Comparison of ENCODE assay signal across 27 mouse cellular contexts in the genomic region with DNA sequence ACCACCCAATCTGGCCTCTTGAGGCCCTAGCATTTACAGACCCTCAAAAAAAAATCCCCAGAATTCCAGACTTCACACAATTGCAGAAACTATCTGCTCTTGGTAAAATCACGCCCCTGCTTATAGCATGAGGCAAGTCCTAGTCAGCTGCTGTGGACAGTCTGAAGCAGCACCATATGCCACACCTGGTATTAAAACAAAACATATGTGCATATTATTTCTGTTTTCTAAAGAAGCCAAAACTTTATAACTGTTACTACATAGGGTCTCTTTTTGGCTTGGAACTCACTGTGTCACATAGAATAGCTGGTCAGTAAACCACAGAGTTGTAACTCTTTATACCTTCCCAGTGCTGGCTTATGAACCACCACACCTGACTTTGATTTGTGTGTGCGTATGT. TPM values are rescaled to one million over a fixed set of nuclear protein-coding genes. Genes with fewer than 3 reads are reported as not detected.
DNase-seq lines count a peak whose midpoint lies in the region; ATAC-seq and TF ChIP-seq lines count a peak whose summit lies in the region.
"Had no signal": no experiment of that assay in that cellular context is flagged by ENCODE, and none has a peak within 500 bp of the region (broad histone marks: within the 10 kb centered on the region; RNA-seq: fewer than 3 reads in every experiment).

No protein-coding gene starts in this region.

- 50% methylated on average over 2 of the region's 2 CpGs for WGBS in limb, embryonic 12.5 days
- WGBS in limb, embryonic 10.5 days: 88% methylated on average over 2 of the region's 2 CpGs
- WGBS in embryonic facial prominence, embryonic 14.5 days: 57% methylated on average over 2 of the region's 2 CpGs
- 45% methylated on average over 2 of the region's 2 CpGs for WGBS in limb, embryonic 14.5 days

- ATAC-seq in limb, embryonic 12.5 days (ENCODE audit: insufficient number of reproducible peaks, insufficient read depth, low FRiP score, low TSS enrichment, low read depth): peak; percentile 66
- no peak for ATAC-seq in embryonic facial prominence, embryonic 14.5 days (ENCODE audit: low read depth)
- peak; percentile 62; the same call in 1 of the 2 replicates for ATAC-seq in limb, embryonic 14.5 days (ENCODE audit: low FRiP score, low read depth)
- ATAC-seq: activated CD4-positive, CD25-positive, alpha-beta regulatory T cell, adult 4 months; CD4-positive, CD25-positive, alpha-beta regulatory T cell, adult 4 months; forebrain, embryonic 14.5 days; forebrain, embryonic 16.5 days; Patski had no signal

- no peaks in the 10 kb centered on the region for H3K27me3 ChIP-seq in limb, embryonic 12.5 days
- H3K27me3 ChIP-seq in limb, embryonic 10.5 days (ENCODE audit: low read depth, poor library complexity, severe bottlenecking): no peaks in the 10 kb centered on the region
- no peaks in the 10 kb centered on the region for H3K27me3 ChIP-seq in embryonic facial prominence, embryonic 14.5 days (replicated peaks; ENCODE audit: control insufficient read depth, insufficient read depth, low read length)
- H3K27me3 ChIP-seq in limb, embryonic 14.5 days (ENCODE audit: control insufficient read depth, insufficient read depth, low read length): no peaks in the 10 kb centered on the region
- H3K27me3 ChIP-seq: CH12.LX; embryonic facial prominence, embryonic 15.5 days; forebrain, embryonic 12.5 days had no signal

- intact Hi-C loops in heart, postnatal 10 days (cut with DNase I): no loop called here

- no peaks in the 10 kb centered on the region for H3K9me3 ChIP-seq in limb, embryonic 12.5 days
- no peaks in the 10 kb centered on the region for H3K9me3 ChIP-seq in limb, embryonic 10.5 days (replicated peaks)
- no peaks in the 10 kb centered on the region for H3K9me3 ChIP-seq in embryonic facial prominence, embryonic 14.5 days (ENCODE audit: control insufficient read depth, low read length)
- no peaks in the 10 kb centered on the region for H3K9me3 ChIP-seq in limb, embryonic 14.5 days (ENCODE audit: control insufficient read depth, low read length)
- H3K9me3 ChIP-seq: embryonic facial prominence, embryonic 15.5 days; forebrain, embryonic 10.5 days; forebrain, embryonic 12.5 days; G1E had no signal

- H3K4me2 ChIP-seq in limb, embryonic 12.5 days: no peak overlapping the region
- H3K4me2 ChIP-seq in embryonic facial prominence, embryonic 14.5 days (ENCODE audit: low read depth, low read length): no peak overlapping the region
- H3K4me2 ChIP-seq in limb, embryonic 14.5 days (replicated peaks; ENCODE audit: low read depth, low read length, severe bottlenecking): no peak overlapping the region
- H3K4me2 ChIP-seq: embryonic facial prominence, embryonic 15.5 days; forebrain, embryonic 12.5 days had no signal

- no peak overlapping the region for H3K9ac ChIP-seq in limb, embryonic 12.5 days (replicated peaks)
- no peak overlapping the region for H3K9ac ChIP-seq in embryonic facial prominence, embryonic 14.5 days (ENCODE audit: low read depth, low read length)
- no peak overlapping the region for H3K9ac ChIP-seq in limb, embryonic 14.5 days (ENCODE audit: low read depth, low read length, severe bottlenecking)
- H3K9ac ChIP-seq: embryonic facial prominence, embryonic 15.5 days; forebrain, embryonic 12.5 days had no signal

- H3K4me1 ChIP-seq in limb, embryonic 12.5 days (replicated peaks): no peaks in the 10 kb centered on the region
- H3K4me1 ChIP-seq in limb, embryonic 10.5 days: peaks cover 6% of the 10 kb centered on the region; the same call in 1 of the 2 replicates
- H3K4me1 ChIP-seq in embryonic facial prominence, embryonic 14.5 days (ENCODE audit: control insufficient read depth, insufficient read depth, low read length): no peaks in the 10 kb centered on the region
- 0 out of 2 replicates have a peak, but pooled peaks cover 3% of the 10 kb centered on the region for H3K4me1 ChIP-seq in limb, embryonic 14.5 days (ENCODE audit: control insufficient read depth, insufficient read depth, low read length)
- H3K4me1 ChIP-seq: embryonic facial prominence, embryonic 15.5 days; forebrain, embryonic 10.5 days; forebrain, embryonic 12.5 days had no signal

- TF ChIP-seq POLR2A in limb, embryonic 14.5 days (IDR thresholded peaks at IDR 0.05; ENCODE audit: borderline replicate concordance, extremely low read depth, insufficient read depth, insufficient read length): no peak

- no peaks in the 10 kb centered on the region for H3K36me3 ChIP-seq in limb, embryonic 12.5 days
- H3K36me3 ChIP-seq in limb, embryonic 10.5 days: no peaks in the 10 kb centered on the region
- no peaks in the 10 kb centered on the region for H3K36me3 ChIP-seq in embryonic facial prominence, embryonic 14.5 days (ENCODE audit: control insufficient read depth, insufficient read depth, low read length)
- no peaks in the 10 kb centered on the region for H3K36me3 ChIP-seq in limb, embryonic 14.5 days (ENCODE audit: control insufficient read depth, insufficient read depth, low read length)
- H3K36me3 ChIP-seq: embryonic facial prominence, embryonic 15.5 days; forebrain, embryonic 10.5 days; forebrain, embryonic 12.5 days; G1E had no signal

- no peak overlapping the region for H3K27ac ChIP-seq in limb, embryonic 12.5 days
- H3K27ac ChIP-seq in limb, embryonic 10.5 days: no peak overlapping the region
- no peak overlapping the region for H3K27ac ChIP-seq in embryonic facial prominence, embryonic 14.5 days (replicated peaks; ENCODE audit: low read depth, low read length)
- no peak overlapping the region for H3K27ac ChIP-seq in limb, embryonic 14.5 days (replicated peaks; ENCODE audit: low read depth, low read length)
- H3K27ac ChIP-seq: embryonic facial prominence, embryonic 15.5 days; forebrain, embryonic 10.5 days; forebrain, embryonic 12.5 days had no signal

- no peak overlapping the region for H3K4me3 ChIP-seq in limb, embryonic 12.5 days (replicated peaks)
- no peak overlapping the region for H3K4me3 ChIP-seq in limb, embryonic 10.5 days
- no peak overlapping the region for H3K4me3 ChIP-seq in embryonic facial prominence, embryonic 14.5 days (ENCODE audit: low read depth, low read length)
- H3K4me3 ChIP-seq in limb, embryonic 14.5 days (replicated peaks; ENCODE audit: low read length): no peak overlapping the region
- H3K4me3 ChIP-seq: embryonic facial prominence, embryonic 15.5 days; erythroblast, embryonic 14.5 days; forebrain, embryonic 10.5 days; forebrain, embryonic 12.5 days had no signal

- no peak for DNase-seq in limb, embryonic 10.5 days (ENCODE audit: low spot score)
- DNase-seq in embryonic facial prominence, embryonic 14.5 days (ENCODE audit: low spot score): peak; percentile 27
- DNase-seq in limb, embryonic 14.5 days (ENCODE audit: low spot score): peak; percentile 55
- DNase-seq in adrenal gland, postnatal 4 days (ENCODE audit: low spot score in 2 of 2): no peak
- no peak for DNase-seq in heart, postnatal 10 days
- DNase-seq: adrenal gland, adult 8-10 months; adrenal gland, postnatal 14 days; adrenal gland, postnatal 36 days; cerebellum, adult 11 months; cerebellum, adult 18-20 months; cerebellum, adult 8-10 months; cerebellum, adult 9-11 months; cerebellum, postnatal 14 days; cerebellum, postnatal 36 days; embryo, embryonic 11 days had no signal

RNA-seq across cellular contexts. Expression of a gene that starts 24.7 kb away (rescaled TPM):
- 34.3 and 39.1 TPM in 2 replicates for polyA plus RNA-seq in limb, embryonic 12.5 days (2016; fragmentation: Nextera tagmentation; extraction: Ambion mirVana)
- 61.9 and 72.0 TPM in 2 replicates for polyA plus RNA-seq in limb, embryonic 10.5 days (2016; fragmentation: Nextera tagmentation; extraction: Ambion mirVana)
- 28.2 and 30.4 TPM in 2 replicates for polyA plus RNA-seq in embryonic facial prominence, embryonic 14.5 days (2014; fragmentation: Nextera tagmentation; extraction: Ambion mirVana)
- 67.7 and 70.5 TPM in 2 replicates for polyA plus RNA-seq in limb, embryonic 14.5 days (2012; rRNA removed)
- 34.5 and 36.0 TPM in 2 replicates for polyA plus RNA-seq in limb, embryonic 14.5 days (2014; fragmentation: Nextera tagmentation; extraction: Ambion mirVana)
- 10 to 100 TPM; 16.3 to 18.0 TPM for total RNA-seq in adrenal gland, postnatal 4 days (2021)
- total RNA-seq in heart, postnatal 10 days (2021): 1 to 10 TPM; 3.8 to 6.0 TPM
- polyA plus RNA-seq: erythroblast, embryonic 14.5 days had no signal

Comparison
In these comparisons a context has a peak if more than half of its experiments do, and no peak if none do; other contexts are left out.
1. DNase-seq: peak in embryonic facial prominence, embryonic 14.5 days (single experiment) and limb, embryonic 14.5 days (single experiment); none in limb, embryonic 10.5 days (single experiment), adrenal gland, postnatal 4 days (0 of 2) and heart, postnatal 10 days (0 of 2).